Mouse (Mus musculus) myocyte (in vitro differentiated cells): ENCODE measurements around the gene Inf2.

Experiments used
- CEBPB ChIP-seq: IDR thresholded peaks from 2 replicates; pipeline ENCODE4 v1.6.1; 2011; ENCODE audit warnings: mild to moderate bottlenecking, moderate library complexity; ENCODE audit not compliant: poor library complexity, insufficient read depth, severe bottlenecking
- E2F4 ChIP-seq: IDR thresholded peaks from one replicate; pipeline ENCODE4 v1.6.1; 2011; ENCODE audit warnings: mild to moderate bottlenecking, control low read depth, moderate library complexity; ENCODE audit not compliant: insufficient read depth
- MAX ChIP-seq: IDR thresholded peaks from one replicate; pipeline ENCODE4 v1.6.1; 2011; ENCODE audit warnings: low read depth, mild to moderate bottlenecking, control low read depth
- MYOD1 ChIP-seq, 3 experiments: IDR thresholded peaks; one replicate each; pipeline ENCODE4 v1.6.1; 2011; ENCODE audit warnings: control low read depth in 2 of 3, low read depth in 2 of 3, mild to moderate bottlenecking in 2 of 3, moderate library complexity in 1 of 3; ENCODE audit not compliant: insufficient read length in 2 of 3, control insufficient read depth in 1 of 3
- MYOG ChIP-seq, 3 experiments: IDR thresholded peaks; one replicate each; pipeline ENCODE4 v1.6.1; 2011; ENCODE audit warnings: control low read depth in 2 of 3, low read depth in 2 of 3, mild to moderate bottlenecking in 2 of 3; ENCODE audit not compliant: insufficient read length in 2 of 3, control insufficient read depth in 1 of 3, insufficient read depth in 1 of 3
- POLR2A ChIP-seq: IDR thresholded peaks from one replicate; pipeline ENCODE4 v1.6.1; 2011; ENCODE audit warnings: low read depth, mild to moderate bottlenecking, control low read depth, moderate library complexity; ENCODE audit not compliant: insufficient read length
- POLR2AphosphoS2 ChIP-seq: IDR thresholded peaks from one replicate; pipeline ENCODE4 v1.6.1; 2011; ENCODE audit warnings: low read depth, control low read depth; ENCODE audit not compliant: insufficient read length
- REST ChIP-seq: IDR thresholded peaks from one replicate; pipeline ENCODE4 v1.6.1; 2011; ENCODE audit warnings: mild to moderate bottlenecking, control low read depth, moderate library complexity; ENCODE audit not compliant: insufficient read depth, insufficient read length
- SRF ChIP-seq: IDR thresholded peaks from one replicate; pipeline ENCODE4 v1.6.1; 2011; ENCODE audit warnings: low read depth; ENCODE audit not compliant: control insufficient read depth, insufficient read length
- TCF12 ChIP-seq: IDR thresholded peaks from one replicate; pipeline ENCODE4 v1.6.1; 2011; ENCODE audit warnings: mild to moderate bottlenecking, control low read depth; ENCODE audit not compliant: poor library complexity, insufficient read depth, severe bottlenecking
- USF1 ChIP-seq: IDR thresholded peaks from one replicate; pipeline ENCODE4 v1.6.1; 2011; ENCODE audit warnings: low read depth, mild to moderate bottlenecking, control low read depth, moderate library complexity

DNA sequence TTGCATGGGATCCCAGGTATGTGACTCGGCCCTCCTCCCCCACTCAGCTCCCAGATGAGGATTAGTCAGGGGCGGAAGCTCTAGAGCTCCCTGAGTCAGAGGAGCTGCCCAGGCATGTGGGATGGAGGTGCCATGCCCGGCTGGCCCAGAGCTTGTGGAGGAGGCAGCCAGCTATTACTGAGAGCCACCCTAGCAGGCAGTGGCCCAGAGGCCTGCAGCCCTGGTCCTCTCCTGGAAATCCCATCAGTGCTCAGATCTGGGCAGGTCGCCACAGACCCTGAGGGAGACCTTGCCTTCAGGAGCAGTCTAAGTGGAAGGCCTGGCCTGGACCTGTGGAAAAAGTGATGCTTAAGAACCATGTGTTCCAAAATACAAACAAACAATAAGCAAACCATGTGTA, 7.0 kb downstream of the Inf2 start:
- TF ChIP-seq POLR2A = peak; percentile 36
- no peak for TF ChIP-seq E2F4
- TF ChIP-seq POLR2AphosphoS2 = no peak
- no peak for TF ChIP-seq USF1
- no peak for TF ChIP-seq REST
- no peak for TF ChIP-seq CEBPB
- TF ChIP-seq MYOD1 (IDR thresholded peaks at IDR 0.05; ENCODE audit: control insufficient read depth in 1 of 3, insufficient read length in 2 of 3, low read depth in 2 of 3) = no peak
- no peak for TF ChIP-seq MYOG (IDR thresholded peaks at IDR 0.05; ENCODE audit: control insufficient read depth in 1 of 3, insufficient read depth in 1 of 3, insufficient read length in 2 of 3, low read depth in 2 of 3)
- TF ChIP-seq SRF = no peak
- TF ChIP-seq MAX = no peak
- TF ChIP-seq TCF12 = no peak
